Mouse (Mus musculus) stomach, embryonic 14.5 days (tissue): ENCODE data around the gene Cxcr2. TPM values are rescaled to one million over a fixed set of nuclear protein-coding genes. Genes with fewer than 3 reads are reported as not detected.

Source experiments
- ATAC-seq: fragments of 200-750 bp; cut with Nextera tagmentation; 2 replicates; pipeline ENCODE4 v1.8.0; 2017; ENCODE audit warnings: low read depth, moderate TSS enrichment; ENCODE audit not compliant: insufficient number of reproducible peaks, insufficient read depth, low FRiP score
- H3K27ac ChIP-seq: fragments of 300-500 bp; sonication (generic); 2 replicates; pipeline ENCODE4 v1.5.1; 2014; ENCODE audit warnings: mild to moderate bottlenecking, low read length, moderate library complexity, mixed read lengths
- H3K27me3 ChIP-seq: fragments of 300-500 bp; sonication (generic); 2 replicates; pipeline ENCODE4 v1.6.1; 2014; ENCODE audit warnings: low read length, control low read depth, mixed read lengths; ENCODE audit not compliant: control insufficient read depth, insufficient read depth
- H3K36me3 ChIP-seq: fragments of 300-500 bp; sonication (generic); 2 replicates; pipeline ENCODE4 v1.6.1; 2014; ENCODE audit warnings: mild to moderate bottlenecking, control low read depth, low read length, moderate library complexity, mixed read lengths; ENCODE audit not compliant: control insufficient read depth, insufficient read depth
- H3K4me1 ChIP-seq: fragments of 300-500 bp; sonication (generic); 2 replicates; pipeline ENCODE4 v1.6.1; 2014; ENCODE audit warnings: low read length, control low read depth, mixed read lengths; ENCODE audit not compliant: control insufficient read depth, insufficient read depth
- H3K4me2 ChIP-seq: fragments of 300-500 bp; sonication (generic); replicated peaks from 2 replicates; pipeline ENCODE4 v1.6.1; 2014; ENCODE audit warnings: low read depth, low read length, control low read depth
- H3K4me3 ChIP-seq: fragments of 300-500 bp; sonication (generic); 2 replicates; pipeline ENCODE4 v1.5.1; 2014; ENCODE audit warnings: low read depth, low read length, control low read depth
- H3K9ac ChIP-seq: fragments of 300-500 bp; sonication (generic); replicated peaks from 2 replicates; pipeline ENCODE4 v1.6.1; 2014; ENCODE audit warnings: low read depth, mild to moderate bottlenecking, control low read depth, low read length, moderate library complexity, mixed read lengths
- H3K9me3 ChIP-seq: fragments of 300-500 bp; sonication (generic); 2 replicates; pipeline ENCODE4 v1.6.1; 2016; ENCODE audit warnings: low read depth, low read length, control low read depth; ENCODE audit not compliant: control insufficient read depth
- WGBS: fragments of 180-500 bp; shearing (Covaris S2); extraction: QIAGEN DNeasy Blood & Tissue Kit; methylation state at CpG from one replicate; pipeline ENCODE4 v1.1.7; 2014; 5-methylcytosine and 5-hydroxymethylcytosine counted together
- polyA plus RNA-seq: library from polyadenylated mRNA; unstranded; fragments of >200 nt; fragmentation: Nextera tagmentation; extraction: Ambion mirVana; gene quantifications from 2 replicates; pipeline ENCODE4 v1.2.1, GENCODE M21; 2014

The Cxcr2 gene
- polyA plus RNA-seq, 1 experiment from 2014 or later = 0.07 TPM

DNA sequence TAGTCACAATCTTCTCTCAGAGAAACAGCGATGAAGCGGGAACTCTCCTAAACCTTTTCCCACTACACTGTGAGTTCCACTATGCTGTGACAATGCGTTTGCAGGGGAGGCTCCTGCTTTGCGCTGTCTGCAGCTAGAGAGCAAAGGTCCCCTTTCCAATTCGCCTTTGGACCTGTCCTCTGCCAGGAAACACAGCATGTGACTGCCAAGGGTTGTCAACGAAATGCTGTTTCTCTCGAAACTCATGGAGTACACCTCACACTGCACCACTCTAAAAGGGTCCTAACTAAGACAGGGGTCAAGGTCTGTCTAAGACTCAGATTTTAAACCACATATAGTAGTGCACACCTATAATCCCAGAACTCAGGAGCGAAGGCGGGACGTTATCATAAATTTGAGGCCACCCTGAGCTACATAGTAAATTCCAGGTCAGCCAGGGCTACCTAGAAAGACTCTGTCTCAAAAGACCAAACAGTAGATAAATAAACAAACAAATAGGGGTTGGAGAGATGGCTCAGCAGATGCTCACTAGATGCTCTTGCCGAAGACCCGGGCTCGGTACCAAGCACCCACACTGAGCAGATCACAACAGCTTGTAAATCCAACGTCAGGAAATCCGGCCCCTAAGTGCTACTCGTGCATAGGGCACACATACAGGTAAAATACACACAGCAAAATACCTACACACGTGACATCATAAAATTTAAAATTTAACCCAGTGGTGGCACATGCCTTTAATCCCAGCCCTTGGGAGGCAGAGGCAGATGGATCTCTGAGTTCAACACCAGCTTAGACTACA lies 43.0 kb downstream of the Cxcr2 start:
- no peaks in the 10 kb centered on the region for H3K27me3 ChIP-seq
- H3K4me1 ChIP-seq = 0 out of 2 replicates have a peak, but pooled peaks cover 3% of the 10 kb centered on the region
- no peak overlapping the region for H3K4me3 ChIP-seq
- H3K36me3 ChIP-seq = no peaks in the 10 kb centered on the region
- no peak overlapping the region for H3K4me2 ChIP-seq
- H3K9me3 ChIP-seq = no peaks in the 10 kb centered on the region
- WGBS = 77% methylated on average over 17 of the region's 17 CpGs
- no peak overlapping the region for H3K9ac ChIP-seq
- ATAC-seq = no peak
- no peak overlapping the region for H3K27ac ChIP-seq

DNA sequence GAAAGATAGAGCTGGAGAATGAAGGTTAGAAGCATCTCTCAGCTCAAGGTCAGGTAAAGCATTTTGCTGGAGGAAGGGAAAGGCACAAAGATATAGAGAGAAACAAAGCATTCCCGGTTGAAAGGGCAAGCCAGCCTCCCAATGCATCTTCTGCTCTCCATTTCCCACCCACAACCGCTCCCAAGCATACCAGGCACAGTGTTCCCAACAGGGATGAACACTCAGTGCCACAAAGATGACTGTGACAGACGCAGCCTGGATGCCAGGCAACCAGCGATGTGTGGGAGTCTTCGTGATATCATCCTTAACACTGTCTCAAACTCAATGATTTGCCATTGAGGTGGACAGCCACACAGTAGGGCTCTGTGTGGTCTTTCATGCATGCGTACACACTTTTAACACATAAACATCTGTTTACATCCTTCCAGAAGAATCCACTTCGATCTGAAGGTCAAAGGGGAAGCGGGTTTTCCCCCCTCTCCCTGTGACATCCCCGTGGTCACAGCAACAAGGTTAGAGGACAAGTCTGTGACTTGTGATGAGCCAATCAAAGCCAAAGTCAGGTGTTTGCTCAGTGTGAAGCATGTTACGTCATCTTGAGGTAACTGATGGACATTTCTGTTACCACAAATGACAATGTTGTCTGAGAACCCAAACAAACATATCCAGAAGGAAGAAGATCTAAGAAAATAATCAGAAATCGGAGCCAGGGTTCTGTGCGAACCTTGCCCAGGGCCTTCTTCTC lies 44.1 kb downstream of the Cxcr2 start:
- H3K27ac ChIP-seq = no peak overlapping the region
- no peaks in the 10 kb centered on the region for H3K9me3 ChIP-seq
- no peak for ATAC-seq
- 0 out of 2 replicates have a peak, but pooled peaks cover 3% of the 10 kb centered on the region for H3K4me1 ChIP-seq
- H3K4me3 ChIP-seq = no peak overlapping the region
- no peaks in the 10 kb centered on the region for H3K27me3 ChIP-seq
- no peak overlapping the region for H3K4me2 ChIP-seq
- 79% methylated on average over 12 of the region's 12 CpGs for WGBS
- no peak overlapping the region for H3K9ac ChIP-seq
- no peaks in the 10 kb centered on the region for H3K36me3 ChIP-seq

DNA sequence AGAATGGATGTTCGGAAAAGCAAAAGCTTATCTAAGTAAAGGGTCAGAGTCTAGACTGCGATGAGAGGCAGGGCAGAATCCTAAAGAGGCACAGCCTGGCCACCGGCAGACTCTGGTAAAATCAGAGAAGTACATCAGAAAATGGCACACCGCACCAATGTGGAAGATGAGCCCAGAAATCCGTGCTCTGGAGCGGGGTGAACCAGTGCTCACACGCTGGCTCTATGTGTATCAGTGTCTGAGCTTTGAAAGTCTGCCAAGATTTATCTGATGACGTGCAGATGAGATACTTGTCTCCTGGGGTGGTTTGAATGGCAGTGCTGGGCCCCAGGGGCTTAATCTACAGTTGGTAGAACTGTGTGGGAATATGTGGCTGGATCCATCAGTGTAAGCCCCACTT lies 45.3 kb downstream of the Cxcr2 start:
- H3K27ac ChIP-seq = no peak overlapping the region
- H3K27me3 ChIP-seq = no peaks in the 10 kb centered on the region
- no peak for ATAC-seq
- no peak overlapping the region for H3K4me3 ChIP-seq
- no peaks in the 10 kb centered on the region for H3K9me3 ChIP-seq
- no peak overlapping the region for H3K4me2 ChIP-seq
- 0 out of 2 replicates have a peak, but pooled peaks cover 3% of the 10 kb centered on the region for H3K4me1 ChIP-seq
- no peaks in the 10 kb centered on the region for H3K36me3 ChIP-seq
- WGBS = 76% methylated on average over 8 of the region's 8 CpGs
- H3K9ac ChIP-seq = no peak overlapping the region

DNA sequence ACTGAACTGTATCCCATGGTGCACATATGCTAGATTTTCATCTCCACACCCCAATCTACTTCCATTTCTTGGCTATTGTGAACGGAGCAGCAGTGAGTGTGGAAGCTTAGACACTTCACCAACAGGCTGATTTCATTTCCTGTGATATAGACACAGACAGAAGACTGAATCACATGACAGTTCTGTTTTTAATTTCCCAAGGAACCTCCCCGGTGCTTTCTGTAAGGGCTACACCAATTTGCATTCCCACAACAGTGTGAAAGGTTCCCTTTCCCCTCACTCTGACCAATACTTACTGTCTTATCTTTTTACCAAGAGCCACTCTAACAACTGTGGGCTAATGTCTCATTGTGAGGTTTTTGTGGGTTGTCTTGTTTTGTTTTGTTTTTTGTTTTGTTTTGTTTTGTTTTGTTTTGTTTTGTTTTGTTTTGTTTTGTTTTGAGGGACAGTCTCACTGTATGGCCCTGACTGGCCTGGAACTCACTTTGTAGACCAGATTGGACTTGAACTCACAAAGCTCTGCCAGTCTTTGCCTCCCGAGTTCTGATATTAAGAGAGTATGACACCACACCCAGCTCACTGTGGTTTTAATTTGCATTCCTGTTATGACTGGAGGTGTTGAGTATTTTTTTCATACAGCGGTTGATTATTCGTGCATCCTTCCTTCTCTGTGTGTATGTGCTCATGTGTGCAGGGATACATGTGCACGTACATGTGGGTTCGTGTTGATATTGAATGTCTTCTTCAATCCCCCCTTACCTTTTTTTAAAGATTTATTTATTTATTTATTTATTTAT lies 47.5 kb downstream of the Cxcr2 start:
- ATAC-seq = no peak
- H3K9me3 ChIP-seq = no peaks in the 10 kb centered on the region
- no peaks in the 10 kb centered on the region for H3K27me3 ChIP-seq
- 79% methylated on average over 7 of the region's 7 CpGs for WGBS
- H3K36me3 ChIP-seq = no peaks in the 10 kb centered on the region
- H3K27ac ChIP-seq = no peak overlapping the region
- 0 out of 2 replicates have a peak, but pooled peaks cover 3% of the 10 kb centered on the region for H3K4me1 ChIP-seq
- no peak overlapping the region for H3K9ac ChIP-seq
- H3K4me2 ChIP-seq = no peak overlapping the region
- no peak overlapping the region for H3K4me3 ChIP-seq

DNA sequence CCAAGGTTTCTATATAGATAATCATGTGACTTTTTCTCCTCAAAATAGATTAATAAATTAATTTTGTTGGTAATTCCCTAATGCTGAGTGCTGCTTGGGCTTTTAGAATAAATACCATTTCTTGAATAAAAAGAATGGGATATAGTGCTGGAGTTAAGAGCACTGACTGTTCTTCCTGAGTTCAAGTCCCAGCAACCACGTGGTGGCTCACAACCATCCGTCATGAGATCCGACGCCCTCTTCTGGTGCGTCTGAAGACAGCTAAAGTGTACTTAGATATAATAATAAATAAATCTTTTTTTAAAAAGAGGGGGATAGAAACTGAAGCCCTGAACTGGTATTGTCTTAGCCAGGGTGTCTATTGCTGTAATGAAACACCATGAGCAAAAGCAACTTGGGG lies 49.7 kb downstream of the Cxcr2 start:
- Histone ChIP-seq H3K4me1 (0 out of 2 replicates have a peak, but pooled peaks cover 3% of the 10 kb centered on the region), H3K9ac (no peak overlapping the region), H3K27ac (no peak overlapping the region), H3K27me3 (no peaks in the 10 kb centered on the region), H3K4me2 (no peak overlapping the region), H3K9me3 (no peaks in the 10 kb centered on the region), H3K36me3 (no peaks in the 10 kb centered on the region), H3K4me3 (no peak overlapping the region)
- ATAC-seq = no peak
- WGBS = 50% methylated on average over 5 of the region's 5 CpGs

DNA sequence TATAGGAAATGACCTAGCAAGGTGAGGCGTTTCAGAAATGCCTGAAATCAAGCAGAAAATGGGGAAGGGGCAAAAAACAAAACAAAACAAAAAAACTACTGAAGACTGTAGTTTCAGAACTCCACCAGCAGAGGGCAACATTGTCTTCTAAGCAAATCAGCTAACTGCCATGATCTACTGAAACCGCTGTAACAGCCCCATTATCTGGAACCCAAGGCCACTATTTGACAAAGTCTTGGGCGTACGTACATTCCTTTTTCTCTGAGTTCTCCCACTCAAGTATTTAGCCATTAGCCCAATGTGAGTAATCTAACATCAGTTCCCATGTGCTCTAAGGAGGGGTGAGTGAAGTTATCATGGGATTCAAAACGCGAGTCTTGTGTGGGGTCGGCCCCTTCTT lies 52.1 kb downstream of the Cxcr2 start:
- WGBS = 58% methylated on average over 7 of the region's 7 CpGs
- Histone ChIP-seq H3K36me3 (no peaks in the 10 kb centered on the region), H3K4me3 (no peak overlapping the region), H3K4me2 (no peak overlapping the region), H3K27ac (no peak overlapping the region), H3K27me3 (no peaks in the 10 kb centered on the region), H3K9me3 (no peaks in the 10 kb centered on the region), H3K4me1 (no peaks in the 10 kb centered on the region), H3K9ac (no peak overlapping the region)
- no peak for ATAC-seq

DNA sequence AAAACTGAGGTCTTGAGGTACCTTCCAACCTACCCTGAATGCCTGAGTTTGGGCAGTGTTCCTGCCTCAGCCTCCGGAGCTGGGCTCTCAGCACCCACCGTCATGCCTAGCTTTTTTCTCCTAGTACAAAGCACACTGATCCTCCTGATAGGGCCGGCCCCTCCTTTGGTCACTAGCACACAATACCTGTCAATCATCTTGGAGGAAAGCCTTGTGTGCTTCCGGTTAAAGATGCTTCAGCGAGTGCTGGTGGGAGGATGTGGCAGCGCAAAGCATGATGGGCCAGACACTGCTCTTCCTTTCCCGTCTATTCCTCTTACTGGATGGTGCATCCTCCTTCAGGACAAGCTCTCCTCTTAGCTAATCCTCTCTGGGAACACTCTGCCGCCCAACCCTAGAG lies 52.9 kb downstream of the Cxcr2 start:
- H3K27me3 ChIP-seq = no peaks in the 10 kb centered on the region
- no peaks in the 10 kb centered on the region for H3K36me3 ChIP-seq
- H3K4me2 ChIP-seq = no peak overlapping the region
- H3K4me1 ChIP-seq = no peaks in the 10 kb centered on the region
- ATAC-seq = no peak
- H3K9me3 ChIP-seq = no peaks in the 10 kb centered on the region
- no peak overlapping the region for H3K9ac ChIP-seq
- 79% methylated on average over 8 of the region's 8 CpGs for WGBS
- no peak overlapping the region for H3K4me3 ChIP-seq
- H3K27ac ChIP-seq = no peak overlapping the region

DNA sequence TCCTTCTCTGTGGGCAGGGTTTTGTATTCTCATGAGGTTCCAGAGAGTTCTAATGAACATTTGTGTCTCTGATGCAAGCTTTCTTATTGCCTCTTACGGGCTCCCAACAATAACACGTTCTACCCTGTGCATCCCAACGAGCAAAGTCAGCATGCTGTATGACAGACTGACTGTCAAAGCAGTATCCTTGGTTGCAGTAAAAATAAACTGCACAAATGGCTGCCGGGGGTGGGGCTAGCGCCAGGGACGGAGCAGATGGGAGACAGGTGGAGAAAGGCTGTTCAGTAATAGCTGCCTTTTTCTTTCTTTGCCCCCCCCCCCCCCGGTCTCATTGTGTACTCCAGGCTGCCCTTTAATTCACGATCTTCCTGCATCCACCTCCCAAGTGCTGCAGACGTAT lies 54.1 kb downstream of the Cxcr2 start:
- Histone ChIP-seq H3K4me2 (no peak overlapping the region), H3K36me3 (no peaks in the 10 kb centered on the region), H3K27ac (no peak overlapping the region), H3K9ac (no peak overlapping the region), H3K4me1 (no peaks in the 10 kb centered on the region), H3K9me3 (no peaks in the 10 kb centered on the region), H3K4me3 (no peak overlapping the region), H3K27me3 (no peaks in the 10 kb centered on the region)
- ATAC-seq = no peak
- 46% methylated on average over 9 of the region's 9 CpGs for WGBS
